Mouse (Mus musculus) midbrain, embryonic 14.5 days (tissue): ENCODE results near the gene Hacl1. TPM values are rescaled to one million over a fixed set of nuclear protein-coding genes. Genes with fewer than 3 reads are reported as not detected.

Experiments
- ATAC-seq: fragments of 200-750 bp; cut with Nextera tagmentation; 2 replicates; pipeline ENCODE4 v1.8.0; 2017; ENCODE audit warnings: moderate number of reproducible peaks, moderate library complexity; ENCODE audit not compliant: low FRiP score, low TSS enrichment
- DNase-seq: peaks from one replicate; pipeline ENCODE4 v3.0.0-alpha.2; 2015
- H3K27ac ChIP-seq: fragments of 300-500 bp; sonication (generic); replicated peaks from 2 replicates; pipeline ENCODE4 v1.5.1; 2014; ENCODE audit warnings: mild to moderate bottlenecking, low read depth, low read length, moderate library complexity
- H3K27me3 ChIP-seq: fragments of 300-500 bp; sonication (generic); 2 replicates; pipeline ENCODE4 v1.6.1; 2014; ENCODE audit warnings: low read length, control low read depth, mixed read lengths; ENCODE audit not compliant: control insufficient read depth, insufficient read depth
- H3K36me3 ChIP-seq: fragments of 300-500 bp; sonication (generic); 2 replicates; pipeline ENCODE4 v1.6.1; 2014; ENCODE audit warnings: low read length, control low read depth; ENCODE audit not compliant: control insufficient read depth, insufficient read depth
- H3K4me1 ChIP-seq: fragments of 300-500 bp; sonication (generic); 2 replicates; pipeline ENCODE4 v1.6.1; 2014; ENCODE audit warnings: mild to moderate bottlenecking, antibody characterized with exemption, low read length, control low read depth; ENCODE audit not compliant: control insufficient read depth, insufficient read depth
- H3K4me2 ChIP-seq: fragments of 300-500 bp; sonication (generic); 2 replicates; pipeline ENCODE4 v1.6.1; 2014; ENCODE audit warnings: mild to moderate bottlenecking, low read length, moderate library complexity
- H3K4me3 ChIP-seq: fragments of 300-500 bp; sonication (generic); replicated peaks from 2 replicates; pipeline ENCODE4 v1.5.1; 2014; ENCODE audit warnings: low read depth, low read length
- H3K9ac ChIP-seq: fragments of 300-500 bp; sonication (generic); replicated peaks from 2 replicates; pipeline ENCODE4 v1.6.1; 2014; ENCODE audit warnings: mild to moderate bottlenecking, low read length, moderate library complexity
- H3K9me3 ChIP-seq: fragments of 300-500 bp; sonication (generic); 2 replicates; pipeline ENCODE4 v1.6.1; 2016; ENCODE audit warnings: low read length, control low read depth, mixed read lengths; ENCODE audit not compliant: control insufficient read depth
- WGBS: fragments of 180-500 bp; shearing (Covaris S2); extraction: QIAGEN DNeasy Blood & Tissue Kit; methylation state at CpG from one replicate; pipeline ENCODE4 v1.1.7; 2014; 5-methylcytosine and 5-hydroxymethylcytosine counted together
- polyA plus RNA-seq: library from polyadenylated mRNA; unstranded; fragments of >200 nt; fragmentation: Nextera tagmentation; extraction: Ambion mirVana; gene quantifications from 2 replicates; pipeline ENCODE4 v1.2.1, GENCODE M21; 2014

The Hacl1 gene
- polyA plus RNA-seq, 1 experiment from 2014 or later: 8.0 TPM

DNA sequence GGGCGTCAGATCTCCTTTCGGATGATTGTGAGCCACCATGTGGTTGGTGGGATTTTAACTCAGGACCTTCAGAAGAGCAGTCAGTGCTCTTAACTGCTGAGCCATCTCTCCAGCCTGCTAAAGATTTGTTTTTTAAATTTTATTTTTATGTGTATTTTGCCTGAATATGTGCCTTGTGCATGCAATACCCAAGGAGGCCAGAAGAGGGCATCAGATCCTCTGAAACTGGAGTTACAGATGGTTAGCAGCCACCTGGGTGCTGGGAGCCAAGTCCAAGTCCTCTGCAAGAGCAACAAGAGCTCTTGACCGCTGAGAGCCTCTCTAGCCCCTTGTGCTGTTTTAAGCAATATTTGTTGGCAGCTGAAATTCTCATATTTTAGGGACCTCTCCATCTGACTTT, 9.3 kb upstream of the Hacl1 start:
- DNase-seq (no peak), ATAC-seq (no peak)
- Histone ChIP-seq H3K9ac (no peak overlapping the region), H3K4me3 (no peak overlapping the region), H3K27me3 (no peaks in the 10 kb centered on the region), H3K4me2 (no peak overlapping the region), H3K9me3 (no peaks in the 10 kb centered on the region), H3K36me3 (no peaks in the 10 kb centered on the region), H3K4me1 (no peaks in the 10 kb centered on the region), H3K27ac (no peak overlapping the region)
- 96% methylated on average over 3 of the region's 3 CpGs for WGBS

- Histone ChIP-seq H3K4me1 (no peaks in the 10 kb centered on the region), H3K36me3 (no peaks in the 10 kb centered on the region), H3K27ac (no peak overlapping the region), H3K4me2 (no peak overlapping the region), H3K4me3 (no peak overlapping the region), H3K27me3 (no peaks in the 10 kb centered on the region), H3K9me3 (no peaks in the 10 kb centered on the region), H3K9ac (no peak overlapping the region)
- ATAC-seq (no peak), DNase-seq (no peak)
- WGBS: 91% methylated on average over 10 of the region's 10 CpGs
Observed at GRCm38 (mm10) chr14:31647991-31648390, 6.9 kb upstream of the Hacl1 start.

- Histone ChIP-seq H3K4me1 (peaks cover 5% of the 10 kb centered on the region; the same call in 1 of the 2 replicates), H3K4me3 (no peak overlapping the region), H3K9ac (no peak overlapping the region), H3K27ac (no peak overlapping the region), H3K4me2 (no peak overlapping the region), H3K36me3 (no peaks in the 10 kb centered on the region), H3K27me3 (no peaks in the 10 kb centered on the region), H3K9me3 (no peaks in the 10 kb centered on the region)
- no peak for DNase-seq
- WGBS: 92% methylated on average over 7 of the region's 7 CpGs
- ATAC-seq: no peak
Observed at GRCm38 (mm10) chr14:31645920-31646319, 4.8 kb upstream of the Hacl1 start.

GRCm38 (mm10) chr14:31644931-31645547, 4.0 kb upstream of the Hacl1 start:
- Histone ChIP-seq H3K27ac (no peak overlapping the region), H3K4me1 (peaks cover 10% of the 10 kb centered on the region; the same call in 1 of the 2 replicates), H3K9me3 (no peaks in the 10 kb centered on the region), H3K9ac (no peak overlapping the region), H3K4me3 (no peak overlapping the region), H3K4me2 (no peak overlapping the region), H3K36me3 (no peaks in the 10 kb centered on the region), H3K27me3 (no peaks in the 10 kb centered on the region)
- DNase-seq: no peak
- 68% methylated on average over 3 of the region's 3 CpGs for WGBS
- ATAC-seq: no peak

- DNase-seq: no peak
- Histone ChIP-seq H3K9ac (no peak overlapping the region), H3K36me3 (no peaks in the 10 kb centered on the region)
Observed at GRCm38 (mm10) chr14:31644183-31644830, 3.2 kb upstream of the Hacl1 start.

GRCm38 (mm10) chr14:31641506-31642155, 545 bp upstream of the Hacl1 start:
- ATAC-seq (no peak), DNase-seq (no peak)
- WGBS: 64% methylated on average over 9 of the region's 9 CpGs
- no peaks in the 10 kb centered on the region for H3K27me3 ChIP-seq
- peak overlapping the region; percentile 97 for H3K4me2 ChIP-seq
- no peaks in the 10 kb centered on the region for H3K36me3 ChIP-seq
- peaks cover 11% of the 10 kb centered on the region; the same call in 1 of the 2 replicates for H3K4me1 ChIP-seq
- H3K9ac ChIP-seq: peak overlapping the region; percentile 66; the same call in 1 of the 2 replicates
- no peak overlapping the region for H3K27ac ChIP-seq
- H3K4me3 ChIP-seq: peak overlapping the region; percentile 65
- H3K9me3 ChIP-seq: no peaks in the 10 kb centered on the region

More at GRCm38 (mm10) chr14:31644183-31644830, 3.2 kb upstream of the Hacl1 start:
- H3K4me3 ChIP-seq: no peak overlapping the region
- H3K27ac ChIP-seq: no peak overlapping the region
- no peak overlapping the region for H3K4me2 ChIP-seq
- H3K4me1 ChIP-seq: peaks cover 11% of the 10 kb centered on the region; the same call in 1 of the 2 replicates
- ATAC-seq: no peak
- WGBS: 95% methylated on average over 5 of the region's 5 CpGs
- no peaks in the 10 kb centered on the region for H3K9me3 ChIP-seq
- H3K27me3 ChIP-seq: no peaks in the 10 kb centered on the region

DNA sequence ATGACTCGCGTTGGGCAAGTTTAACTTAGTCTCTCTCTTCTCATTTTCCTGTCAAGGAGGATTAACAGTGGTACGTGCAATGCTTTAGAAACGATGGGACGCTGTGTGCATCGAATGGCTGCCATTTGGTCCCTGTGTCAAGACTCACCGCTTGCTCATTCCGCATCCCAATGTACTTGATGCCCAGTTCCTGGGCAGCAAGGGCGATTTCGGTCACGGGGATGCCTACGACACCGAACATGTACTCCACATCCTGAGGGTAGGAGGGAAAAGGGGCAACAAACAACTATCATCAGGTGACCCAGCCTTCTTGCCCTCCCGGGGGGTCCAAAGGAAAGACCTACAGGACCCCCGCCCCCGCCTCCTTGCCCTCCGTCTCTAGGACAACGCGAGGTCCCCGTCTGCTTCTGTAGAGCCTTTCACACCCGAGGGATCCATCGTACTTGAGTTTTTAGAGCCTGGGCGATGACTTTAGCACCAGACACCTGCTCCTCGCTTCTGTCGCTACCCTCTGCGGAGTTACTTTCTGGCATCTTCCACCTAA, 668 bp downstream of the Hacl1 start, which contains the start of gene Gm49387:
Gene Gm49387 (minus strand): TSS at position 533 of the 544 bp plus-strand sequence.
- ATAC-seq: peak; percentile 61
- 3% methylated on average over 26 of the region's 26 CpGs for WGBS
- Histone ChIP-seq H3K36me3 (no peaks in the 10 kb centered on the region), H3K4me3 (peak within 1 kb of the TSS; percentile 65), H3K9me3 (no peaks in the 10 kb centered on the region), H3K27me3 (no peaks in the 10 kb centered on the region), H3K4me2 (peak within 1 kb of the TSS; percentile 97), H3K4me1 (peaks cover 11% of the 10 kb centered on the region; the same call in 1 of the 2 replicates), H3K9ac (peak within 1 kb of the TSS; percentile 66), H3K27ac (peak within 1 kb of the TSS; percentile 86)
- DNase-seq: peak; percentile 35

- 34% methylated on average over 7 of the region's 7 CpGs for whole genome bisulfite sequencing
- Histone ChIP-seq H3K9ac (no peak overlapping the region), H3K4me3 (no peak overlapping the region), H3K36me3 (no peaks in the 10 kb centered on the region), H3K9me3 (no peaks in the 10 kb centered on the region), H3K27ac (no peak overlapping the region), H3K27me3 (no peaks in the 10 kb centered on the region), H3K4me1 (no peaks in the 10 kb centered on the region), H3K4me2 (no peak overlapping the region)
- DNase-seq (peak; percentile 60), ATAC-seq (no peak)
Observed at GRCm38 (mm10) chr14:31630677-31631076, 10.4 kb downstream of the Hacl1 start.
